Mouse (Mus musculus) A20 (cell line): Measurements from ENCODE around the gene Optc.

Experiments used
- DNase-seq: peaks from one replicate; pipeline ENCODE4 v3.0.0-alpha.2; 2011; ENCODE audit warnings: low read depth, low spot score

The Optc gene

GRCm38 (mm10) chr1:133907949-133908658 is at the start of gene Optc:
Gene Optc, minus strand, starts transcription at chr1:133907999.
- DNase-seq, result no peak

- no peak for DNase-seq
Measured at GRCm38 (mm10) chr1:133954009-133954408, 46.2 kb upstream of the Optc start.

GRCm38 (mm10) chr1:133953261-133953742 is 45.5 kb upstream of the Optc start:
- no peak for DNase-seq

GRCm38 (mm10) chr1:133951598-133951997 is 43.8 kb upstream of the Optc start:
- DNase-seq, result no peak

GRCm38 (mm10) chr1:133950061-133950782 is 42.4 kb upstream of the Optc start:
- no peak for DNase-seq

GRCm38 (mm10) chr1:133945106-133945505 is 37.3 kb upstream of the Optc start:
- DNase-seq, result no peak

- DNase-seq, result no peak
Measured at GRCm38 (mm10) chr1:133941904-133942303, 34.1 kb upstream of the Optc start.

- no peak for DNase-seq
Measured at GRCm38 (mm10) chr1:133941158-133941860, 33.5 kb upstream of the Optc start.

- no peak for DNase-seq
Measured at GRCm38 (mm10) chr1:133940481-133941092, 32.8 kb upstream of the Optc start.

- no peak for DNase-seq
Measured at GRCm38 (mm10) chr1:133939708-133940107, 31.9 kb upstream of the Optc start.

GRCm38 (mm10) chr1:133936169-133936568 is 28.4 kb upstream of the Optc start:
- DNase-seq, result peak; percentile 21

GRCm38 (mm10) chr1:133934354-133934963 is 26.7 kb upstream of the Optc start:
- no peak for DNase-seq

GRCm38 (mm10) chr1:133933301-133934195 is 25.7 kb upstream of the Optc start:
- no peak for DNase-seq

- DNase-seq, result no peak
Measured at GRCm38 (mm10) chr1:133929980-133930379, 22.2 kb upstream of the Optc start.

- no peak for DNase-seq
Measured at GRCm38 (mm10) chr1:133925223-133925622, 17.4 kb upstream of the Optc start.

- peak; percentile 43 for DNase-seq
Measured at GRCm38 (mm10) chr1:133924141-133924875, 16.5 kb upstream of the Optc start.

GRCm38 (mm10) chr1:133923071-133923470 is 15.3 kb upstream of the Optc start:
- no peak for DNase-seq

GRCm38 (mm10) chr1:133921304-133921751 is 13.5 kb upstream of the Optc start, which contains the start of gene Prelp:
Gene Prelp, minus strand, starts transcription at chr1:133921414.
- DNase-seq, result no peak

- DNase-seq, result no peak
Measured at GRCm38 (mm10) chr1:133920876-133921275, 13.1 kb upstream of the Optc start.

- DNase-seq, result no peak
Measured at GRCm38 (mm10) chr1:133920401-133920800, 12.6 kb upstream of the Optc start.
